Mouse (Mus musculus) induced T-regulatory cell, adult 2 months (primary cell): Measurements from ENCODE around the gene Omd.

Source experiments
- DNase-seq: peaks from one replicate; pipeline ENCODE4 v3.0.0-alpha.2; 2012; ENCODE audit warnings: low read depth

The Omd gene

GRCm38 (mm10) chr13:49608589-49609322 lies 26.5 kb downstream of the Omd start:
- no peak for DNase-seq

- DNase-seq = no peak
Measured at GRCm38 (mm10) chr13:49617021-49617420, 34.8 kb downstream of the Omd start.

GRCm38 (mm10) chr13:49618365-49618764 lies 36.1 kb downstream of the Omd start:
- DNase-seq = no peak

- DNase-seq = no peak
Measured at GRCm38 (mm10) chr13:49623216-49623615, 41.0 kb downstream of the Omd start.

- DNase-seq = no peak
Measured at GRCm38 (mm10) chr13:49628167-49628566, 45.9 kb downstream of the Omd start.

- no peak for DNase-seq
Measured at GRCm38 (mm10) chr13:49629076-49629475, 46.8 kb downstream of the Omd start.

GRCm38 (mm10) chr13:49639965-49640364 lies 57.7 kb downstream of the Omd start:
- no peak for DNase-seq
